Mouse (Mus musculus) heart, adult 2 months (tissue): ENCODE data around the gene Pdxk.

Experiments used
- CTCF ChIP-seq: fragments of 200-600 bp; IDR thresholded peaks from 2 replicates; pipeline ENCODE4 v1.8.1; 2022; ENCODE audit warnings: antibody characterized with exemption, mild to moderate bottlenecking, moderate library complexity
- EP300 ChIP-seq: fragments of 200-500 bp; IDR thresholded peaks from 2 replicates; pipeline ENCODE4 v1.6.1; 2011; ENCODE audit warnings: low read depth, low read length, control low read depth; ENCODE audit not compliant: insufficient read depth

DNA sequence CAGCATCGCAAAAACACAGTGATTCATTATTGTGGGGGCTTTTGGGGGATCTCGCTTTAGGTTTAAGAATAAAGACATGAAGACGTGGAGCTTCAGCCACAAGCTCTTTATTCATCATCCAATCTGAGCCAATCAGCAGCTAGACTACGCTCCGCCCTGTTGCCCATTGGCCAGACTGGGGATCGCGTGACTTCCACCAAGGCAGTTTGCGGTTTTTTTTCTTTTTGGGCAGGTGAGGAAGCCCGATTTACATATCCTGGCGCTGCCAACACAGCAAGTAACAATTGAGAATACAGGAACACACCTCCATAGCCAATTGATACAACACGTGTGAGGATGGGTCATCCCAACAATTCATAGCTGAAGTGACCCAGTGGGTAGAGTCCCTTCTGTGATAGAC lies 36.7 kb downstream of the Pdxk start:
- TF ChIP-seq EP300 (no peak), CTCF (no peak)
